Mouse (Mus musculus): Measurements from ENCODE around the gene Sdc3.
A peak's percentile ranks its signal among the peaks of the same experiment; 100 is the strongest.

The Sdc3 gene

DNA sequence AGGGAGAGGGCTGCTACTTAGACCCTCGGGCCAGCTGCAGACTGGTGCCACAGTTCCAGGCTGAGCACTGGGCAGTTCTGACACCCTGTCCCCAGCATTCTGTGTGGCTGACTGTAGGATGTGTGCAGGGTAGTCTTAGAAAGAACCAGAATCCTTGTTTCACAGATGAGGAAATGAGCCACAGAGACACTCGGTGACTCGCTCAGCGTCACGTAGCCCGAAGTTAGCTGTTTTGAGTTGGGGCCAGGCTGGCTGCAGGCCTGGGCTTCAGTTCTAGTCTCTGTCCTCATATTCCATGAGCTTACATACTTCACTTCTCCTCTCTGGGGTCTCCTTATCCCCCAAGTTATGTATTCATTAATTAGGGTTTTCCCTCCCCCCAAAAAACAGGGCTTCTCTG, 3.6 kb downstream of the Sdc3 start:
- DNase-seq: no peak

DNA sequence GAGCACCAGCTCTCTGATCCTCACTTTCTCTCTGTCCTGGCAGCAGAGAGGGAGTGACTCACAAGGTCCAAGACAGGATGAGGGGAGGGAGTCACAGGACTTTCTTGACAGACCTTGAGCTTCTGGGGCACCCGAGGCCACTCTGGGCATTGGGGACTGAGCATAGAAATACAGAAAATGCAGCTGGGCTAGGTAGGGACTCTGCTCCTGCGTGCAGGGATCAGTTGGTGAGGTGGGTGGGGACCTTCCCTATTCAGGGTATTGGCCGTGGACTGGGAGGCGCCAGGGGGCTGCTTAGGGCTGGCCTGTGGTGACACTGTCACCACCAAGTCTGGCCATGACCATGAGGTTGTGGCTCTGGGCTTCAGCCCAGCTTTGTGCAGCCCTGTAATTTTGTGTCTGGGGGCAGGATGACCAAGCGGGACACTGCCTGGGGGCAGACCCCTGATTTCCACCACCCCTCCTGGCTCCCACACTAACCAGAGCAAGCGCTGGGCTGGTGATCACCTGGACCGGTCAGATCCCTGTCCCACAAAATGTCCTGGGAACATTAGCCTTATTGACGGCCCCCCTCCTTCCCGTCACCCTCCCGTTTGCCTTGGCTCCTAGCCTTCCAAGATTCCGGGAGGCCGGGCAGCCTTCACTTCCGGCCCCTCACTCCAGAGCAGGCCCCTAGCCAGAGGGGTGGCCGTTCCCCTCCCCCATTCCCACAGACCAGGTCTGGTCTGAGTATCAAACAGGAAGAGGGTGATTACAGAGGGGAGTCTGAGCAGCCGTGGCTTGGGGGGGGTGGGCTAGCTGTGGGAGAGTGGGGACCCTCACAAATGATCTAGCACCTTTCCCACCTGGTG, 5.1 kb downstream of the Sdc3 start:
- no peak for DNase-seq

DNA sequence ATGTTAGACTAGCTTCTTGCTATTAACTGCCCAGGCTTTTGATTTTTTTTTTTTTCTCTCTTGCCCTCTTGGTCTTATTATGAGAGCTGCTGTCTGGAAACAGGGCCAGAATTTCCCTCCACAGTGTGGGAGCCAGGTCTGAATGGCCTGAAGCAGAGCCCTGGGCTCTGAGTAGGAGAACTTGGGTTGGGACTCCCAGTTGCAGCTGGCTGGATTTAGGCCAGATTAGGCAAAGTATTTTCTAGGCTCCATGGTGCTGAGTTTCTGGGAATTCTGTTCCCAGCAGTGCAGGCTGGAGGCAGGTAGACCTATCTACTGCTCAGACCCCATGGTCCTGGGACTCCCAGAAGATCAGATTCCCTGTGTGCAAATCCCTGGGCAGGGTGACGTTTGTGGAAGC, 6.1 kb downstream of the Sdc3 start:
- no peak for DNase-seq

DNA sequence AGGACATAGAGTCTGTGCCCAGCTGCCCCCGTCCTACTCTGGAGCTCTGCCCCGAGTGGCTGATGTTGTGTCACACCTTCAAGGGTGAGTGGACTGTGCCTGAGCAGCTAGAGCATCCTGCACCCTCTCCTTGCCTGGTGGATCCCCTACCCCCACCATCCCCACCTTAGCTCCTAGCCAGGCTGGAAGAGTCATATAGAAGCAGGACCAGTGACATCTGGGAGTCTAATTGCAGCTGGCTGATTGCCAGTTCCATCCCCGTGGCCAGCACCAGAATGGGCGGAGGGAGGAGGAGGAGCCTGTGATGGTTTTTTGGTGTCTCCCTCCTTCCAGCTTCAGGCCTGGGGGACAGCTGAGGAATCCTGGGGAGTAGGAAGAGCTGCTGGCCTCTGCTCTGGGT, 6.8 kb downstream of the Sdc3 start:
- no peak for DNase-seq

DNA sequence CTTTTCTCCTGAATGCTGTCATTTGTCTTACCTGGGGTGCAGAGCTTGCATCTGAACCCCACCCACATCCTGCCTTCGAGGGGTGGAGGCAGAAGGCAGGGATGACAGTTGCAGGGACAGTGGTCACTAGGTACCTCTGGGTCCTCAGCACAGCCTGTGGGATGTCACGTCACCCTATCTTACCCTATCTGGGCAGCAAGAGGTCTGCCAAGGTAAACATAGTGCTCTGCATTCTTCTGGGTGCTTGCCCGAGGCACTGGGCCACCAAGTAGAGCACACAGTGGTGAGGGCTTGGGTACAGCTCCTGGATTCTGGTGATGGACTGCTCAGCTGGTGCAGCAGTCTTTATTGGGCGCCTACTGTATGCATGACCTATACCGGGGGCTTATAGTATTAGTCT, 7.2 kb downstream of the Sdc3 start:
- no peak for DNase-seq

DNA sequence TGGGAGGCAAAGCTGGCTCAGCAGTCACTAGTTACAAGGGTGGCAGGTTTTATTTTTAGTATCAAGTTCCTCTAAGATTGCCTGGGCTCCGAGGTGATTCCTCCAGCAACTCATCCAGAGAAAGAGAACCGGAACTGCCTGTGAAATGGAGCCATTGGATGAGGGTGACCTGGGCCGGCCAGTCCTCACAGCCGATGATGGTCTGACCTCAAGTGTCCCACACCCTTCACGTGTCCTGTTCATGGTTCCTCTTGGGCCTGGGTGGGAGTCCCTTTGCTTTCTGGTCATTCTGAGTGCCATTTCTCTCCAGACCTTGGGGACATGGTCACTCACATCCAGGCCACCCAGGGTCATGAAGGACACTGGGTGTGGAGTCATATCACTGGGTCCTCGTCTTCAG, 7.8 kb downstream of the Sdc3 start:
- DNase-seq: no peak

DNA sequence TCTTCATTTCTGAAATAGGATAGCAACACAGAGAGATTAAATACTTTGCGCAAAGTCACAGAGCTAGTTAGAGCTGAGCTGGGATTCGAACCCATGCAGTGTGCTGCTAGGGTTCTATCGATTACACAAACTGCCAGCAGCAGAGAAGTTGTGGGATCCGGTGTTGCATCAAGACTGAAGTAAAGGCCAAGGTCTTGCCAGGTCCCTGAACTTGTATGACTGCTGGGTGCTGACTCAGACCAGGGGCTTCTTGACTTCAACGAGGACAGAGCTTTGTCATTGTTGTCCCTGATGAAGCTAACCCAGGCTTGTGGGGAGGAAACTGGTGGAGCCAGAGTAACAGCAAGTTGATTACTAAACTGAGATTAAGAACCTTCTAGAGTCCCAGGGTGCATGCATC, 8.9 kb downstream of the Sdc3 start:
- no peak for DNase-seq

DNA sequence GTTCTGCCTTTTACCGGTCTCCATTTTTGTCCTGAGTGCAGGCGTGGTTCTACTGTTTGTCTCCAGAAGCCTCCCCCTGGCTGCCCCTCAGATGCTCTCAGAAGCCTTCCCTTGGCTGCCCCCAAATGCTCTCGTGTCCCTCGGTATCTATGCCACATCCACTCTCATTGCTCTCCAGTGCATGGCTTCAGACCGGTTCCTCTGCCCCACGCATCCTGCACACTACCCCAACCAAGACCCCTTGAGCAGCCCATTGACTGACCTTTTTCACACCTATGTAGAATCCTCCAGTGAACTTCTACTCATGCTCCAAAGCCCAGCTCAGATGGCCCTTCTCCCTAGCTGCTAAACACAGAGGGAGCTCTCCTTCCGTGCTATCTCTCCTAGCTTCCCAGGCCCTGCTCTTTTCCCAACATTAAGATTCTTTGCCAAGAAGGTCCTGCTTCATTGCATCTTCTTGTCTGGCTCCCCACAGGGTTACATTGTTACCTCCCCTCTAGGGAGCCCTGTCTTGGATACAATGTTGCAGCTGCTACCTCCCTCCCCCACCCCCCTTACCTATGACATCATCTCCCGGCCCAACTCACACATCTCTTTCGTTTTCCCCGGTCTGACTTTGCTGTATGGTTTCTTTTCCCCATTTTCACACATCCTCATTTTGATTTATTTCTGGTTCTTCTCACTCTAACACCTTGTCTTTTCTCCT, 9.4 kb downstream of the Sdc3 start:
- DNase-seq: no peak

DNA sequence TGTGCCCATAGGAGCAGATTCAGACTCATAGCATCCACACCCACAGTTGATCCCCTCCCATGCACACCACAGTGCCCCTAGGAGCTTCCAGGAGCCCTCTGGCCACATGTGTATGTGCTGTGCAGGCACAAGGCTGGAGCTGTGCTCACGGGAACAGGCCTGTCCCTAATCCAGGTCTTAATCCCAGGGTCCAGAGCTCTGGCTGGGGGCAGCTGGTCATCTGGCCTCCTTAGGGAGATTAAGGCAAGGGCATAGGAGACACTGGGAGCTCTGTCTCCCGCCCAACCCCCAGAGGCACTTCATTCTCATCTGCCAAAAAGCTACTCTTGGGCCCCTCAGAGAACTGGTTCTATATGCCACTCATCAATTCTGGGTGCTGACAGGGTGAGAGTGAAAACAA, 11.3 kb downstream of the Sdc3 start:
- DNase-seq: no peak

DNA sequence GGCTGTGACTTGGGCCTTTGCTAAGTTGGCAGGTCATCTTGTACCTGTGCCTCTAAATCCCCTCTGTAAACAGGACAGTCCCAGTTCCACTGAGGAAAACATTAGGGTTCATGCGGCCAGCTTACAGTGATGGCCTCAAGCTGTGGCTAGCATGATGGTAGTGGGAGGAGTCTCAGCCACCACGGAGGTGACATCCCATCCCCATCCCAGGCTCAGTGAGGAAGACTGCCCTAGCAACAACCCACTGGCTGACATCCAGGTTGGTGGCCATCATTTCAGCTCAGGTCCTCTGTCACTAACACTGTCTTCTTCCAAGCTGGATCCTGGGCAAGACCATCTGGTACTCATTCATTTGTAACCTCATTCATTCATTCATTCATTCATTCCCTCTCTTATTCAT, 12.0 kb downstream of the Sdc3 start:
- DNase-seq: no peak

DNA sequence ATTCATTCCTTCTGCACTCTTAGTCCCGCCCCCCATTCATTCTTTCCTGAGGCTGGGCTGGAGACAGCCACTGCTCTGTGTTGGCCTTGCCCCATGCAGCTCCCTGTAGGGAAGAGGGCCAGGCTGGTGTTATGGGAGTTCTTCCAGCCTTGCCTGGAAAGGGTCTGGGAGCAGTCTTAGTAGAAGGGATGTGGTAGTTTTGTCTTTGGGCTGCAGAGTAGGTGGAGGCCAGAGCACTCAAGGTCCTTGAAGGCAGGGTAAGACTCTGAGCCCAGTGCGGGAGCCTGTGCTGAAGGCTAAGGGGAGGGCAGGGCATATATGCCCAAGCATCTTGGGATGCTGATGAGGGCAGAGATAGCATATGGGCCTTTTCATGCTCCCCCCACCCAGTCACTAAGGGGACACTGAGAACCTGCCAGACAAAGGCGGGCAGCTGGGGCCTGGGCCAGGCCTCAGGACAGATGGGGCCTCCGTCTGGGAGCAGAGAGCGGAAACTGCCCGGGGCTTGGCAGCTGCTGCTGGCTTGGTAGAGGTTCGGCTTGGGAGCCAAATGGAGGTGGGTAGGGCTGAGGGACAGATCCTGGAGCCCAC, 12.5 kb downstream of the Sdc3 start:
- peak; percentile 45 for DNase-seq

DNA sequence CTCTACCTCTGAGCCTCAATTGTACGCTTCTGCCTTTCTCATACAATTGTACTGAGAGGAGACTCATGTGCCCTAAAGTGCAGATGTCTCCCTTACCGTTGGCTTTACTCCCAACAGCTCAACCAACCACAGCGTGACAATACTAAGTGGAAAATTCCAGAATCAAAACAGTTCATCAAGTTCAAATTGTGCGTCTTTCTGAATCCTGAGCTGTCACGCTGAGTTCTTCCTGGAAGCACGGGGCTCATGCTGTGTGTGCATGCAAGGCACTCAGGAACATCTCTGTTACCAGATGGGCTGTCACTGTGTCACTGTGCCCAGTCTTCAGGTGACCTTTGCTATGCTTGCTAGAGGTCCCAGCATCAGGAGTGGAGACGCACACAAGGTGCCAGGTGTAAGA, 13.4 kb downstream of the Sdc3 start:
- no peak for DNase-seq

DNA sequence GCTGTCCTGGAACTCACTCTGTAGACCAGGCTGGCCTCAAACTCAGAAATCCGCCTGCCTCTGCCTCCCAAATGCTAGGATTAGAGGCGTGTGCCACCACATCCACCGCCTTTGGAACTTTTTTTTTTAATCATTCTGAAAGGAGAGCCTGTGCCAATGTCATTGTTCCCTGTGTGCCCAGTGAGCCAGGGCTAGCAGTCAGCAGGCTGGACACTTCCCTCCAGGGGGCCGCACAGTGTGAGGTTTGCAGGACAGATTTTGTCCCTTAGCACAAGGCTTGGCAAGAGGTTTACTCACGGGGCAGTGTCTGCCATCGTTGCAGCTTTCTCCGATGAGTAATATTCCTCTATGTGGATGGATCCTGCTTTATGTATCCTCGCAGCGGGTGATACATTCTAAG, 14.4 kb downstream of the Sdc3 start:
- DNase-seq: no peak

DNA sequence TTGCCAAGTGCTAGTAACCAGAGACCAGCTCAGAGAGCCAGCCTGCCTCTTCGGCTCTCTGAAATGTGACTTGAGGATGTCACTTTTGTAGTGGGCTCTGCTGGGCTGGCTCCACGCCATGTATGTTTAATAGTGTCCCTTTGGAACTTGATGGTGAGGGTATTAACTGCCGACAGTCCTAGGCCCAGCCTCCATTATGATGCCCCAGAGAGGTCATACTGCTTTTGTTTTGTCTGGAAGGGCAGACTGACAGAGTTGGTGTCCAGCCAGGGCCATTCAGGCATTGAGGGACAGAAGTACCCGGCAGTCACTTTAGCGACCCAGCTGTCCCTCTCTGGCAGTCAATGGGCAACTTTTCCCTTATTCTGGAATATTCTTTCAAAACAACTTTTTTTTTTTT, 17.4 kb downstream of the Sdc3 start:
- no peak for DNase-seq

DNA sequence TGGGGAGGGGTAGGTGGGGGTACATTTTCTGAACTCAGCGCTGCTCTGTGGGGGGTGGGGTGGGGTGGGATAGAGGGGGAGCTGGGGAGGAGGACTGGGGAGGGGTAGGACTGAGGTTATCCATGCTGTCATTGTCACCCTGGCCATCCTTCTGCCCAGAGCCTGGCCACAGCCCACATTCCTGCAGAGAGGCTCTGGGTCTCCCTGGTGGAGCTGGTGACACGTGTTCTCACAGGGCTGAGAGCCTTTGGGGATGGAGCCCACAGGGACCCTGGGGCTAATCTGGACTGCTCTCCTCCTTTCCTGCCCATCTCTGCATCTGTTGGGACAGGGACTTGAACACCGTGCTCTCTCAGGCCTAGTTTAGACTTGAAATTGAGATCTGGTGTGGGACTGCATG, 18.5 kb downstream of the Sdc3 start:
- DNase-seq: no peak

DNA sequence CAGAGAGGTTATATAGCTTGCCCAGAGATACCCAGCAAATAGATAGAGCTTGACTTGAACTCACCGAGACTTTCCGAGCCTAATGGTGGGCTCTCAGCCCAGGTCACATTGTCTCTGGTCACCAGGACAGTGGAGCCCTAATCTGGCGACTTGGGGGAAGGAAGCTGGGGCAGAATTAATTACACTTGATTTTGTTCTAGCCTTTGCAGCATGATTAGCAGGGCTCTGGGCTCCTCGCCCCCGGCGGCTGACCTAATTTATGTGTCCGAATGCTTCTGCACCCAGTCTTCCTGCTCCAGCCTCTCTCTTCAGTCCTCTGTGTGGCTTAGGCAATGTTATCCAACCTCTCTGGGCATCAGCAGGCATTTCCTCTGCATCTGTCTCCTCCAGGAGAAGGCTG, 19.0 kb downstream of the Sdc3 start:
- no peak for DNase-seq

DNA sequence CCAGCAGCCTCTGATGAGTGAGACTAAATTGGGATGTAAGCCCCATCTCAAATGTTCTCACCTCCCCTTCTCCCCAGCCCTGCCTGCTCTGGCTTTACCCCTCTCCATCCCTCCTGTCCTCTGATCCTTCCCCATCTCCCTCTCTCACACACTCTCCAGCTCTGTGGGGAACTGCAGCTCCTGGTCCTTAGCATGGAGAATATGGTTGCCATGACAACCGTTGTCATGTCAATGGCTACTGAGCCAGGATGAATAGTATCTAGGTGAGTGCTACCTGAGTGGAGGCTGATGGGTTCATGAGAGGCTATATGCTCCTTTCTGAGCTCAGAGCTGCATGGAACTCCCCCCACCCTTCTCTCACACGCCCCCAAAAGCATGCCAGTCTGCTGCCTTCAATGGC, 21.6 kb downstream of the Sdc3 start:
- peak; percentile 52 for DNase-seq

DNA sequence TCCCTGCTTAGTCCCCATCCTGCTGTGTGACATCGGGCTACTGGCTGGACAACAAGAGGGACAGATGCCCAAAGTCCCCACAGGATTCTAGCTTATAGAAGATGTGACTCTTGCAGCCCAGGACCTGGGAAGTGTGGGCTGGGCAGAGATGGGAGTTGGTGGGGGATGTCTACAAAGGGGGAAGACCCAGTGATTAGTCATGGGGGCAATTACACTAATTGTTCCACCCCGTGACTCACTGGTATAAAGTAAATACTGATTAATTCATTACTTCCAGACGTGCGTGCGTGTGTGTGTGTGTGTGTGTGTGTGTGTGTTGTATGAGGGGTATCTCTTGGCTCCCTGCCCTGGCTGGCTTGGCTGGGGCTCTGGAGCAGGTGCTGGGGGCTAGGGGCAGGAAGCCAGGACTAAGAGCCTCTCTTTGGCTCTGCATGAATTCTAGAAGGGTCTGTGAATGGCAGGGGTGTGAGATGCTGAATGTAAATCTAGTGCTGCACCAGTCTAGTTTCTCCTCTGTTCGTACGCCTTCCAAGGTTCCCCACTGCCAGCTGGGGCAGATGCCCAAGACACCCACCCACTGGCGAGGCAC, 22.5 kb downstream of the Sdc3 start:
- DNase-seq: no peak

DNA sequence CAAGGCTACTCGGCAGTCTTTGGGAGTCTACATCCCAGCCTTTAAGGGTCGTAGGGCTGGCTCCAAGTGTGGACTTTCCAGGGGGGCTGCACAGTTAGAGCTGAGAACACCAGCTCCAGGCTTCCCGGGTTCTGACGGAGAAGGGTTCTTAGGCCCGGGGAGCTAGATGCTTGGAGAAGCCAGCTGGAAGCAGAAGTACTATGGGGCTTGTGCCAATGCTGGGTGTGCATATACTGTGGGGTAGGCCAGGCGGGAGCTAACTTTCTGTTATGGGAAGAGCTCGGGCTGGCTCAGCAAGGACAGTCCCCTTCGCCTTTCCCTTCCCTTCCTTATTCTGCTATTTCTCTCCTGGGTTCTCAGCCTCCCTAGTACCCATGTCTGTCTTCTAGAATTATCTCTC, 23.5 kb downstream of the Sdc3 start:
- DNase-seq: no peak

DNA sequence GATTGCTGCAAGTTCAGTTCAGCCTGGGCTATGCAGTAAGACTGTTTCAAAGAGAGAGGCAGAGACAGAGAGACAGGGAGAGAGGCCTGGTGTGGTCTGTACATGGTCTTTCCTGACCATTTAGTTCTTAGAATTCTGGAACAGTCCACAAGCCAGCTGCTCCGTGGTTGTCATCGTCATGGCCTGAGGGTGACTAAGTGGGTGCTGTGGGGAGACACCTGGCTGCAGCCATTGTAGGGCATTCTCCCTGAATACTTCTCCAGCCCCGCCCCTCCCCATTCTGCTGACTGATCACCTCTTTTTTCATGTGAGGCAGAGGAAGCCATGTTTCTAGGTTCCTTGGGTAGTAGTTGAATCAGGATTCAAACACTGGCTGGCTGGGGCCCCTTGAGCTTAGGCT, 27.5 kb downstream of the Sdc3 start:
- no peak for DNase-seq

DNA sequence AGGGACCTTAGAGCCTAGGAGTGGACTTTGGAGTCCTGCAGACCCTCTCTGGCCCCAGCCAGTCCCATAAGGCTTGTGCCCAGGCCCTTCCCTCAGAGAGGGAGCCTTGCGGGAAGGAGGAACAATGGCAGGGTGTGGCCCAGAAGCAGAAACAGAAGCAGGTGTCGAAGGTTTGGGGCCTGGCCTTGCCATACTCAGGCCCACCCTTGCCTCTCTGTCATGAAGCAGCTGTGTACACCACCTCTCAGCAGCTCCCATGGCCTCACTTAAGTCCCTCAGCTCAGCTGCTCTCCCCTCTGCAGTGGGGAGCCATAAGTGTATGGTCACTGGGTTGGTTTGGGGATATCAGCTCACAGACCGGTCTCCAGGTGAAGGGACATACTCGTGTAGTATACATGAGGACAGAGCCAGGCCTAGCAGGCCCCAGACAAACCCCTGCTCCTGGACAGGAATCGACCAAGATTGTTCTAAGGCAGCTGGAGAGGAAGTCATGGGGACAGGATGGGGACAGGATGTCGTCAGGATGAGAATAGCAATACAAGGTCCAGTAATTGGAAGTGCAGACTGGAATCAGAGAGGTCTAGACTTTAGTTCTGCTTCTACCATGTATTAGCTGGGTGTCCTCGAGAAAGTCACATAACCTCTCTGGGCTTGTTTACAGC, 28.4 kb downstream of the Sdc3 start:
- no peak for DNase-seq

DNA sequence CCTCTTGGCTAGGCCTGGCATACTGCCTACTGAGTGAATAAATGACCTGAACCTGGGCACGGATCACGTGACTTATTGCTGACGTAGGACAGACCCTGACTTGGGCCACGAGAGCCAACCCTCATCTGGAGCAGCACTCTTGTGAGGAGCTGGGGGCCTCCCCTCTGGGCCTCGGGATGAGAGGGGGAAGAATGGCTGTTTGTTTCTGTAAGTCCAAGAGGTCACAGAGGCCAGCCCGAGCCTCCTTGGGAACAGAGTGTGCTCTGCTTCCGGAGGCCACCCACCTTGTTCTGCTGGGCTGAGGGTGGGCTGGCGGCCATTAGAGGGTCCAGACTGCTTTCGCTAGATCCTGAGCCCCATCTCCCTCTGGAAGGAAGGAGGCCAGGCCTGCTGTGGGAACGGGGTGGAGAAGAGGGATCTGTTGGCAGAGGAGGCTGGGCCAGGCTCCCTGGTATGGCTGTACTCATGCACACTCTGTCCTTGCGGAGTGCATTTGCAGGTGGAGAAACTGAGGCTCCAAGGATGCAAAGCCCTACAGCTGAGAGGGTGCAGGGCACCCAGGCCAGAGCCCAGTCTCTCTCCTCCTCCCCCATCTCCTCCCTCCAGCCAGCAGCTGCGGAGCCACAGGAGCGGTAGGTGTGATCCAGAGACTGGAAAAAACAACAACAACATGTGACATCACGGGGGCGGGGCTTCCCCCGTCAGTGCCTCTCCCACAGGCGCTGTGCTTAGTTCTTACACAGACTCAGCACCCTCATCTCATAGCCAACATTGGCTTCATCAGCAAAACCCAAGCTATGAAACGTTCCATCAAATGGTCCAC, 36.7 kb downstream of the Sdc3 start:
- DNase-seq: peak; percentile 32

All from right cerebral cortex, postnatal 25 days (tissue).